Mouse (Mus musculus): ENCODE data around the gene Atp23.
"Not testable (repeated sequence)": the region's sequence is repeated elsewhere in the genome, so short reads cannot be mapped to it uniquely, and the experiment has no call there.

The Atp23 gene

DNA sequence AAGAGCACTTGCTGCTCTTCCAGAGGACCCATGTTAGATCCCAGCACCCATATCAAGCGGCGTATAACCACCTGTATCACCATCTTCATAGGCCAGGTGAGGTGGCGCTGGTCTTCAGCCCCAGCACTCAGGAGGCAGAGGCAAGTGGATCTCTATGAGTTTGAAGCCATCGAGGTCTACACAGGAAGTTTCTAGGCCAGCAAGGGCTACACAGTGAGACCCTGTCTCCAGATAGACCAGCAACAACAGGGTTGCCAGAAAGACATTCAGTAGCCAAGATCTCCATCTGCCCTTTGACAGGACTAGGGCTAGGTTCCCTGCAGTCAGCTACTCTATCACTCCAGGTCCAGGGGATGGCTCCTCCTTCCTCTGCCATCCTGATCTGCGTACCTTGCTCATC lies 5.7 kb upstream of the Atp23 start:
- DNase-seq = no peak

DNA sequence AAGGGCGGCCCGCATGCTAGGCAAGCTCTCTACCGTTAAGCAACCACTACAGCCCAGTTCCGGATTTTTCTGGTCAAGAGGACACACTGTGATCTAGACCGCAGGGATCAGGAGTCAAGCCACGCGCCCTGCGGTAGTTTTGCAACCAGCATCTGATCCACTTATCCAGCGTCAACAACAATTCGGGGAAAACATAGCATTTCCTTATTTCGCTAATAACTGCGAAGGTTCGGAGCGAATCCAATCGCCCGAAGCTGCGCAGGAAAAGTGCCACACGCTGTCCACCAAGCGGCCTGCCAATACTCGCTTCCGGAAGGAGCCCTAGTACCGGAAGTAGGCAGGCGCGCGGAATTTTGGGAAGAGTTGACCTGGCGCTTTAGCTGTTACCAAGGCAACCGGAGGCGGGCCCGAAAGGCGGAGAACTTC lies 4.5 kb upstream of the Atp23 start:
- peak; percentile 98 for DNase-seq

DNA sequence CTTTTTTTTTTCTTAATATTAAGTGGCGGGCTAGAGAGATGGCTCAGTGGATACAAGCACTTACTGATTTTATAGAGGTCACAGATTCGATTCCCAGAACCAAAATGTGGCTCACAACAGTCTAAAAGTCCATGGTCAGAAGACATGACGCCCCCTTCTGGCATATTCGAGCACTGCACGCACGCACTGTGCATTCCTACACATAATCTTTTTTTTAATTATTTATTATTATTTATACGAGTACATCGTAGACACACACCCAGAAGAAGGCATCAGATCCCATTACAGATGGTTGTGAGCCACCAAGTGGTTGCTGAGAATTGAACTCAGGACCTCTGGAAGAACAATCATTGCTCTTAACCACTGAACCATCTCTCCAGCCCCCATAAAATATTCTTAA lies 3.9 kb upstream of the Atp23 start:
- DNase-seq = no peak

DNA sequence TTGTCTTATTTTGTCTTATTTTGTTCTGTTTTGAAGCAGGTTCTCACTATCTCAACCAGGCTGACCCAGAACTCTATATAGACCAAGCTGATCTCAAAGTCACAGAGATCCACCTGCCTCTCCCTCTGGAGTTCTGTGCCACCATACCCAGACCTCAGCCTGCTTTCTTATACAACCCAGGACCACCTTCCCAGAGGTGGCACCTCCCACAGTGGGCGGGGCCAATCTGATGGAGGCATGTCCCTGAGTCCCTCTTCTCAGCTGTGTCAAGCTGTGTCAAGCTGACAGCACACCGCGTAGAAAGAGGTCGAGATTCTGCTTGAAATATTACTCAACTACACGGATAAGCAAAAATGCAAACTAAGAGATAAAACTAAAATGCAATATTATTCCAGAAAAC lies 3.1 kb upstream of the Atp23 start:
- peak; percentile 29 for DNase-seq

DNA sequence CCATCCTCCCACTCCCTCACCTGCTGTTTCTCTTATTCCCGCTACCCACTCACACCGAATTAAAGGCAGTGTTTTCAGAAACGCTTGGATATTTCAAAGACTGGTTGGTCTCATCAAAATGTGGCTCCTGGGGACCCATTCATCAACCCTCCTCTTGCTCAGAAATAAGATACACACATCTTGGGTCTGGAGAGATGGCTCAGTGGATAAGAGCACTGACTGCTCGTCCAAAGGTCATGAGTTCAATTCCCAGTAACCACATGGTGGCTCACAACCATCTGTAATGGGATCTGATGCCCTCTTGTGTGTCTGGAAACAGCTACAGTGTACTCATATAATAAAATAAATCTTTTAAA lies 311 bp upstream of the Atp23 start:
- DNase-seq = no peak

DNA sequence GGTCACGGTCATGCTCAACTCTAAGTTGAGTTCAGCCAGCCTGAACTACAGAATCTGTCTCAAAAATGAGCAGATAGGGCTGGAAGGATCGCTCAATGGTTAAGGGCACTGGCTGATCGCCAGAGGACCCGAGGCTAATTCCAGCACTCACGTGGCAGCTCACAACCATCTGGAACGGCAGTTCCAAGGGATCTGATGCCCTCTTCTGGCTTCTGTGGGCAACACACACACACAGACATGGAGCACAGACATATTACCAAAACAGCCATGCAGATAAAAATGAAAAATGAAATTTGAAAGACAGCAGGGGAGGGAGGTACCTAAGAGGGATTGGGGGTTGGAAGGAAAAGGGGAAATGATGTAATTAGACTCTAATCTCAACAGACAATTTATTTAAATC lies 5.3 kb downstream of the Atp23 start:
- no peak for DNase-seq

DNA sequence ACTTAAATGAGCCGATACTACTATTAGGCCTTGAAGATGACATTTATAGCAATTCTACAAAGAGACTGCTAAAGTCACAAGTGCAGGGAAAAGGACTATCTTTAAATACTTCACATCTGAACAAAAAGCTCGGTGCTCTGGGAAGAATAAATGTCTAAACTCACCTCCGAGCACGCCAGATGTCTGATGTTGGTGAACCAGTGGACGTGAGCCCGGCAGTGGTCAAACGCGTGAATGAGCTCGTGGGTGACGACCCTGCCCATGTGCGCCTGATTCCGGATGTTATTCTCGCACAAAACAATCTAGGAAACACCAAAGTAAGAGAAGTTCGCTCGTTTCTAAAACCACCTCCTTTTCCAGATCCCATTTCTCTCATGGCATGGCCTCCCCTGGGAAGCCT lies 7.1 kb downstream of the Atp23 start:
- no peak for DNase-seq

DNA sequence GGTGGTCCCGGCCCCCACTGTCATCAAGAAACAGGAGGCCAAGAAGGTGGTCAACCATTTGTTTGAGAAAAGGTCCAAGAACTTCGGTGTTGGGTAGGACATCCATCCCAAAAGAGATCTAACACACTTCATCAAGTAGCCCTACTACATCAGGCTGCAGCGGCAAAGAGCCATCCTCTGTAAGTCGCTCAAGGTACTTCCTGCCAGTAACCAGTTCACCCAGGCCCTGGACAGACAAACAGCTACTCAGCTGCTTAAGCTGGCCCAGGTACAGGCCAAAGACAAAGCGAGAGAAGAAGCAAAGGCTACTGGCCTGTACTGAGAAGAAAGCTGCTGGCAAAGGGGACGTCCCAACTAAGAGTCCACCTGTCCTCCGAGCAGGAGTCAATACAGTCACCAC lies 8.0 kb downstream of the Atp23 start:
- no peak for DNase-seq

DNA sequence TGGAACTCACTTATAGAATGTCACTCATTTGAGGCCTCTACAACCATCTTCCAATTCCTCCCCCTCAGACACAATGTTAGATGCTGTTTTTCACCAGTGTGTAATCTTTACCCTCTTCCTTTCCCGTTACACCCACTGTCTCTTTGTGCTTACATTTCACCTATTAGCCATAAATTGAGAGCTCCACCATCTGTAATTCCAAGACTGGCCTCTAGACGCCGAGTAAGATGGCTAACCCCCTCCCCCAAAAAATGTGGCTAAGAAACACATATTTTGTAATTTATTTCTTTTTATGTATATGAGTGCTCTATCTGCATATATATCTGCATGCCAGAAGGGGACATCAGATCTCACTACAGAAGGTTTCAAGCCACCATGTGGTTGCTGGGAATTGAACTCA lies 27.4 kb downstream of the Atp23 start:
- no peak for DNase-seq

DNA sequence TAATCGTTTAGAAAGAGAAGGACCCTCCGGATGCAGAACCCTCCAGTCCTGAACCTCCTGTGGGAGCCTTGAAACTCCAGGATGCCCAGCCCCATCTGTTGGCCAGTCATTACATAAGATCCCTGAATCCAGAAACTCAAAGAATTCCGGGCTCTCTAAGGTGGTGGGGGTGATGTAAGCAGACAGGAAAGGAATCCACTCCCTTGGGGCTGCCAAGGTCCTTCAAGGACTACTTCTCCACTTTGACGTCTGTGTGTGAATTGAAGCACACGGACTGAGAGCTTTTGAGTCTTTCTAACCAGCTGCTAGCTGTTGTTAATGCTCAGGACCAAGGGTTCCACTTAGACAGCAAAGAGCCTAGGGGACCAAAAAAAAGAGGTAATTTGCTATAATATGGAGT lies 28.9 kb downstream of the Atp23 start:
- DNase-seq = no peak

DNA sequence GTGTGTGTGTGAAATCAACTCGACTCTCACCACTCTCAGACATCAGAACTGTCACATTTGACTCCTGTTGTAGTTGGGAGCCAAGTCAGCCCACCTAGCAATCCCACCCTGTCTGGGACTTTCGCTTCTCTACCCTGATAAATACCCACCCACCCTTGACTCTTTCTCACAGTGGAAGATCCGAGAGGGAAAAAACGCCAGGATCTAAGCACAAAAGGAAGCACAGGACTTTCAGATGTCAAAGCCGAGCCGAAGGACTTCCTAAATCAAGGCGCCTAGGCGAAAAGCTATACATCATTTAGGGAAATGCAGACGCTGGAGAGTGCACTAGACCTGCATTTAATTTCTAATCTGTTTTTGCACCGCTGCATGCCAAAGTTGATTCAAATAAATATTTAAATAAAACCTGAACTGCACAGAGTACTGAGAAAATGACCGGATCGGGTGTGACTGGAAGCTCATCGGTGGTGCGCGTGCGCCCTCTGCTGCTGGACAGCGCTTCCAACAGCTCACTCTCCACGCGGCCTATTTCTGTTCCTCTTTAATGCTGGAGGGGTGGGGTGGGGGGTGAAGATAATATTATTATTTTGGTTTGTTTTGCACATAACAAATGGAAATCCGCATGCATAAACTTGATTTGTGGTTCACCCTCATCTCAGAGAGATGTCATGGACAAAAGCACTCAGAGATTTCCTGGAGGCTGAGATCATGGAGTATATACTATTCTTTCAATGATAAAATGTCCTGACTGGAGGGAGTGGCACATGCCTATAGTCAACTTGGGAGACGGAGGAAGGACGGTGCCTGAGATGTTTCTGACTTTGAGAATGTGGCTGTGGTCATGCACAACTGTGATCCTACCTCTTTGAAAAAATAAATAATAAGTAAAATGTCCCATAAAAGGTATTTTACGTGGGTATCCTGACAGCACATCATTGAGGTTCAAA lies 31.5 kb downstream of the Atp23 start:
- peak; percentile 77 for DNase-seq

DNA sequence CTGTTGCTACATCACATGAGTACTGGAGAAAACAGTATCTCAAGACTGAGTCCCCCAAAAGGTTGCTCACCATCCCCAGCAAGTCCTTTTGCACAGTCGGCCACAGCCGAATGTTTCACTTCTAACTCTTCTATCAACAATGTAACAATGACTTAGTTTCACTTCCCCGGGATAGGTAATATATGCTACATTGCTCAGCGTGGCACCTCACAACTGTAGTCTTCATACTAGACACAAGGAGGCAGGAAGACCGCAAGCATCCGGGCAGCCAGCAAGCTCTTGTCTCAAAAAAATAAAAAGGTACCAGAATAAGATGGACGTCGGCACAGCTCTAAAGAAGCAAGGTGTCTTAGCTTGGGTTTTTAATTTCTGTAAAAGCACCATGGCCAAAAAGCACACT lies 35.9 kb downstream of the Atp23 start:
- DNase-seq = no peak

DNA sequence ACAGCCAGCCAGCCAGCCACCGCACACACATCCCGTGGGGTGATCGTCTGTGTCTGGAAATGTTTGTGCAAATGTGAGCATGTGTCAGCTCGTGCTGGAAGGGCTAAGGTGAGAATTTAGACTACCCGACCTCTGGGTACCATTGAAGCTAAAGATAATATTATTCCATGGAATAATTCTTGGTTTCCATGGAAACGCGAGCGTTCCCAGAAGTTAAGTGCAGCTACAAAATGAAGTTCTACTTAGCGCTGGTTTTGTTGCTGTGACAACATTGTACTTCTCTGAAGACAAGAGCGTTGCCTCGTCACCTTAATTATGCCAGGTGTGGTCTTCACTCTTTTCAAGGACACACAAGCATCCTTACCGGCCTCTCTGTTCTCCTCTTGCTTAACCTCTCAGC lies 39.0 kb downstream of the Atp23 start:
- no peak for DNase-seq

DNA sequence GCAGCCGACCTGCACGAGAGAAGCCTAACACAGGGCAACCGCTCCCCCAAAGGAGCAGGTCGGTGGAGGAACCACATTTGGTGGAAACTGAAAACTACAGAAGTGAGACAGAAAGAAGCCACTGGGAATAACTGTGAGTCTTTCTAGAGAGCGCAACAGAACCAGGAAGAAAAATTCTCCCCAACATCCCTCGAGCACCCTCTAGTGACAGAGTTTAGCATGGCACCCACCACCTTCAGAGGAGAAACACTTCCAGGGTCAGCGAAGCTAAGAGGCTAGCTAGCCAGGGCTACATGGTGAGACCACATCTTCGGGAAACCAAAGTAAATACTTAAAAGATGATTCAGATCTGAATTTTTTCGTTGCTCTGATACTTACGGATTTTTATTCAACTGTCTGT lies 47.9 kb downstream of the Atp23 start:
- DNase-seq = no peak

DNA sequence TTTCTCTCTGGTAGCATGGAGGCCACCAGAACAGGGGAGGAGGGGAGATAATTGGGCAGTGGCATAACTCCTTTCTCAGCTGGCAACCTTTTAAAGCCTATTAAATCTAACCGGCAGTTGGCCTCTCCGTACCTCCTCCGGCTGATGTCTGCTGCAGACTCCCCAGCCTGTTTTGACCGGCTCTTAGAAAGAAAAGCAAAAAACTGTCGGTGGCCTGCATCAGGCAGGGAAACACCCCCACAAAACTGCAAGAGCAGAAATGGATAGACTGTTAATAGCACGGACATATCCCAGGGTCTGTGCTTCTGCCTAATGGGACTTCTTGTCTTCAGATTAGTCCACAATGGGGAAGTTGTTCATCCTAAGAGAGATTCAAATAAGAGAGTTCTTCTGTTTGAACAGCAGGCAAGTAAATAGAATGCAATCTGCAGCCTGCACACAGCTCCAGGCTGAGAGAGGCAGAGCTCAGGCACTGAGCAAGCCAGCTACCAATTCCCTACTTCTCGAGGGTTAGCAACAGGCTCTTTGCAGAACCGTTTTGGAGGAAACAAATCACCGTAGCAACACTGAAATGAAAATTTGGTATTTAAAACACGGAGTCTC lies 55.7 kb downstream of the Atp23 start:
- no peak for DNase-seq

DNA sequence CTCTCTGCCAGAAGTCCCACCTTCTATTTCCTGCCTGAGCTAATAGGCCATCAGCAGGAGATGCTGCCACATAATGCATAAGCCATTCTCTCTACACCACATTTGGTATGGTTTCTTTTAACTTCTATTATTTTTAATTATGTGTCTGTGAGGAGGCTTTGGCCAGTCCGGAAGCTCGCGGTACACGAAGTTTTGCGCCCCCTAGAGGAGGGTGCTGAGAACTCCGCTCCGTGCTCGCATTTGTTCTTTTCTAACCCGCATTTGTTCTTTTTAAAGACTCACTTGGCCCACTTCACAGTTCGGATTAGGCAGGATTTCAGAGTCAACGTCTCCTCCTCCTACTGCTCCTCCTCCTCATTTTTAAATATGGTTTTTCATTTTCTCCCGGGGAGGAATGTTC lies 56.5 kb downstream of the Atp23 start:
- peak; percentile 20 for DNase-seq

DNA sequence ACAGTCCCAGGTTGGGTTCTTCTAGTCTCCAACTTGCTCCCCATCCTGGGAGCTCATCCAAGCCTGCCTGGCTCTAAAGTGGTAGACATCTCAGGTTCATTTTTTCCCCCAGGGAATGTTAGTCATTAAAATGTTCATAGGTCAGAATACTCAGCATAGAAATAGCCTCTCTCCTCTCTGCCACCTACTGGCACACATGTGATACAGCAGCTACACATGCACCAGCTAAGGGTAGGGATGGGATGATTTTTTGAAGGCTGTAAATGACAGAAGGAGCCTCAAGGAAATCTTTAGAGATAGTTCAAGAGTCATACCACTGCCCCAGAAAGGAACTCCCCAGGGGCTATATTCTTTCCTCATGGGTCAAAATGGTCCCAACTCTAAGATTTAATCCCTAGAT lies 60.9 kb downstream of the Atp23 start:
- no peak for DNase-seq

DNA sequence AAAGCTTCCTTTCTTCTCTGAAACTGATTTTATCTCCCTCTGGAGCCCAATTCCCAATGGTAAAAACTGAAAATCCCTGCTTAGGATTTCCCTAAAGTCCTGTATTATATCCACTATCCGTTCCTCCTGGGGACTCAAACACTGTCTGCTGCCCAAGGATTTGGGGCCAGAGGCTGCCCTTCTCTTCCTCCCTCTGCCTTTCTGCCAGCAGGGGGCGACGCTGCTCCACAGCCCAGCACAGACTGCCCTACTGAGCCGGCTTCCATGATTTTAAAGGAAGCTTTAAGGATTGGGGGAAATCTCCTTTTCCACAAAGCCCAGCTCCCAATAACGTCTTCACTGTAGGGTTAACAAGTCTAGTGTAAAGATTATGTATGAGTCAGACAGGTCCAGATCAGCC lies 68.1 kb downstream of the Atp23 start:
- DNase-seq = peak; percentile 22

DNA sequence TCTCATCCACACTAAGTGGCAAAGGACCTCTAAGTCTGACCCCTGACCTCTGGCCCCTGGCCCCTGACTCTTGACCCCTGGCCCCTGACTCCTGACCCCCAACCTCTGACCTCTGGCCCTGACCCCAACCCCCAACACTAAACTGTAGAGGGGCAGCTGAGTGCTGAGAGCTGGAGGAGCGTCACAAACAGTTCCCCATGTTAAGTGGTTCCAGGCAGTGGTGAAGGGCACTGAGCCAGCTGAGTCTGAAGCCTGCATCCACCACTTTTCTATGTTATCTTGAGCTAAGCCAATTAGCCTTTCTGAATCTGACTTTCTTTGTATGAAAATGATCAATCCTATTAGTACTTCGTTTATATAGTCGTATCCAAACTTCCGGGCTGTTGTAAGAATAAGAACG lies 69.8 kb downstream of the Atp23 start:
- no peak for DNase-seq

DNA sequence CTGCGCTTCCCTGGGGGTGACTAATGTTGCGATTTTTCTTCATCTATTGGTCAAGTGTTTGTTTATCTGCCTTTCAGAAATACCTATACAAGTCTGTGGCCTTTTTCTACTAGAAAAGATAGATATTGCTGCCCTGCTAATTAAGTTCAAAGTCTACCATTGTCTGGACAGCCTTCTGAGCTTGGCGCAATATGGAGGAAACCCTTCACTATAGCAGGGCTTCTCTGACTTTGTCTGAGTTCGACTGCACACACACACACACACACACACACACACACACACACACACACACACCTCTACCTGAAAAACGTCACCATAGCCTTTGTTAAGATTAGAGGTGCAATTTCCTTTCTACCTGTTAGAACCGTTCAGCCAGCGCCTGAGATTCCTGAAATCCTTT lies 72.5 kb downstream of the Atp23 start:
- DNase-seq = no peak

DNA sequence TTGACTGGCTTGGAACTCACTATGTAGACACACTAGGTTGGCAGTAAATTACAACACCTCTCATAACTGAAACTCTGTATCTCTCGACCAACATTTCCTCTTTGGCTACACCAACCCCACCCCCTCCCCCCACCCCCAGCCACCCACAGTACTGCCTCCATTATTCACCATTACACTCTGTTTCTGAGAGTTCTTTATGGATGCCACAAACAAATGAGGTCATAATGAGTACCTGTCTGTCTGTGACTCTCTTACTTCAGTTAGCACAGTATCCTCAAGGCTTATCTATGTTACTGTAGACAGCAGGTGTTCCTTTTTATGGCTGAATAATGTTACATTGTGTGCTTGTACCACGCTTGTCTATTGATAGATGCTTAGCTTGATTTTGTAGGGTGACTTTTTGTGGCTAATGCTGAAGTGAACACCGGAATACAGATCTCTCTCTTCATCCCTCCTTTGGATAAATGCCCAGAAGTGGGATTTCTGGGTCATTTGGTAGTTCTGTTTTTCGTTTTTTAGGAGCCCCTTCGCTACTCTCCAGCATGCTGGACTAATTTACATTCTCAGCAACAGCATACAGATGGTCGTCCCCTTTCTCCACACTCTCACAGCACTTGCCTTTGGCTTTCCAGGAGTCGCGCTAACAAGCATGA lies 73.1 kb downstream of the Atp23 start:
- DNase-seq = no peak

DNA sequence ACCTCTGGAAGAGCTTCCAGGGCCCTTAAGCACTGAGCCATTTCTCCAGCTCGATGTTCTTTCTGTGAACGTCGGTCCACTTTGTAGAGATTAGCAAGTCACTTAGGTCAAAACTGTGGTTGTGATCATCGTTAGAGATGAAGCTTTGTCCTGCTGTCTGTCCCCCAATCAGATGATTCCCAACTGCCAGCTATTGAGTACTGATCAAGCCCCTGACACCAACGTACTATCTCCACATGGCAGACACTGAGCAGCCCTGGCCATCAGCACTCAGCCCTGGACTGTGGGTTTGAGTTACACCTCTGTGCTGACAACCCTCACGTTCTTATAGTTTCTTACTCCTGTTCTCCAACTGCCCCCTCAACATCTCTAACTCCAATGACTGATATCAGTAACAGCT lies 74.2 kb downstream of the Atp23 start:
- no peak for DNase-seq

DNA sequence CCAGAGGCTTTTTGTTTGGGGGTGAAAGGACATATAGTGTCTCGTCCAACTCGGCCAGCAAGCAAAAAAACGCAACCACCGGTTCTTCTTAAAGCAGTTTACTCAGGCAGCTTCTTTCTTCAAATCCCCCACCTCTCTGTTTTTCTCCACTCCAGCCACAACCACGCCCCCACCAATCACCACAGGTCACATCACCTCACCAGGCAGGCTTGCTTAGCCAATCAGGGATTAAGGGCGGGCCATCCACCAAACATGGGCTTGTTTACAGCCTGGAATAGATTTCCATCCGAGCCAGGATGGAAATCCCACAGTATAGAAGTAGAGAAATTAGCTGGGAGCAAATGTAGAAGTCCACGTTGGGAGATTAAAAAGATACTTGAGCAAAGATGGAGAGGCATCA lies 74.9 kb downstream of the Atp23 start:
- DNase-seq = not testable (repeated sequence)

DNA sequence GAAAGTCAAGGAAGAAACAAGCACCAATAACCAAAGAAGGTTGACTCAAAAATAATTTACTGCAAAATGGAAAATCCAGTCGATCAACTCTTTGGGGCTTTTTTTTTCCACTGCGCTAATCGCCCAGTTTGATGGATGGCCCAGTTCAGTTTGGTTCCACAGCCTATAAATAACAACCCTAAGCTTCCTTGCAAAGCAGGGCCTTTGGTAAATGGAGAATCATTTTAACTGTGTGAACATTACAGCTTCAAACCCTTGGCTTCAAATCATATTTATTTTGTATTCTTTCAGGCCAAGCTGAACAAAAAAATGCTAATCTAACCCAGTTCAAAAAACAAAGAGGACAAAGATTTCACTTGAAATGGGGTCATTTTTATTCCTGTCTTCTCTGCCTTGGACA lies 78.7 kb downstream of the Atp23 start:
- DNase-seq = no peak

Data from lung, postnatal 10 days (tissue).